Mouse (Mus musculus) lung, postnatal 36 days (tissue): ENCODE data around the gene Hcn2.
"Not testable (repeated sequence)": the region's sequence is repeated elsewhere in the genome, so short reads cannot be mapped to it uniquely, and the experiment has no call there.

Source experiments
- DNase-seq: peaks from one replicate; pipeline ENCODE4 v3.0.0; 2022; ENCODE audit warnings: mixed read lengths

The Hcn2 gene

GRCm38 (mm10) chr10:79745898-79746773 is 29.7 kb downstream of the Hcn2 start, which contains the start of gene Polrmt:
Polrmt (minus strand) TSS chr10:79746581.
- peak; percentile 99 for DNase-seq

DNA sequence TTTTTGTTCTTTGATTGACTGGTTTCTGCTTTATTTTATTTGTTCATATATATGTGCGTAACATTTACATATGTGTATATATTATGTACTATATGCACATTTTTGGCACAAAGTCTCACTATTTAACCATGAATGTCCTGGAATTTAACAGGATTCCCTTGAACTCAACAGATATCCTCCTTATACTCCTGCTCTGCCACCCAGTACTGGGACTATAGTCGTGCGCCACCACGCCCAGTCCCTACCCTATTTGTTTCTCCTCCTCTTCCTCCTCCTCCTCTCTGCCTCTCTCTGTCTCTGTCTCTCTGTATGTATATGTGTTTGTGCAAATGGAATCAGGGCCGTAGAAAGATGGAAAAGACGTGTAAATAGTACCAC is 30.3 kb downstream of the Hcn2 start:
- DNase-seq, result no peak

- no peak for DNase-seq
Measured at GRCm38 (mm10) chr10:79748496-79748895, 32.1 kb downstream of the Hcn2 start.

- peak; percentile 81 for DNase-seq
Measured at GRCm38 (mm10) chr10:79754856-79755516, 38.6 kb downstream of the Hcn2 start, which contains the start of gene Fgf22. Fgf22 (plus strand) TSS chr10:79755076.

GRCm38 (mm10) chr10:79755854-79756253 is 39.4 kb downstream of the Hcn2 start:
- DNase-seq, result no peak

- DNase-seq, result no peak
Measured at GRCm38 (mm10) chr10:79756660-79757059, 40.2 kb downstream of the Hcn2 start.

GRCm38 (mm10) chr10:79759675-79760074 is 43.2 kb downstream of the Hcn2 start:
- DNase-seq, result not testable (repeated sequence)

- no peak for DNase-seq
Measured at GRCm38 (mm10) chr10:79760603-79761143, 44.2 kb downstream of the Hcn2 start.

DNA sequence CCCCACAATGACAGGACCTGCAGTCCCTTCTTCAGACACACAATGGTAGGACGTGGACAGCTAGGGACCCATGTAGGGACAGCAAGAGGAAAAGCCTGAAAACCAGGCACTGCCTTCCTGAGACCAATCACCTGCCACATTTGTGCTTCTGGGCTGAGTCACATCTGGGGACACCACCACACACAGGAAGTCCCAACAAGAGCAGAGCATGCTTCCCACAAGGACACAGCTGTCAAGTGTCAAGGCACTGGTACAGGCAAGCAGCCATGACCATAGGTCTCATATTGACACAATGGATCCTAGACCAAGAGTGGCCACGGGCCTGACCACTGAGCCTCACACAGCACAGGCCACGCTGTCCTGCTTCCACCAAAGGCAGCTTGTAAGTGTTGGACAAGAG is 46.4 kb downstream of the Hcn2 start:
- DNase-seq, result no peak

DNA sequence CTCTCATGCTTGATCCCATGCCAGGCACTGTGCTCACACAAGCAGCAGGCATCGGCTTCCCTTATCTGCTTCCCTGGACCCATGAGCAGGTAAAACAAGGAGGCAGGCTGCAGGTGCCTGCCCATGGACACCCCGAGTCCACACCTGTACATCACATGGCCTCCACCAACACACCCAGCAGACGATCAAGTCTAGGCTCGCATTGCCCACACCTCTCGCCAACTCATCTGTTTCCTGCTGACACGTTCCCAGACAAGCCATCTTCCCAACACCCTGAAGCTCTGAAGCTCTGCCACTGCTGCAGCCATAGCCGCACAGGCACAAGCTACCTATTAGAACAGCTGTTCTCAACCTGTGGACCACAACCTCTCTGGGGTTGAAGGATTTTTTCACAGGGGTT is 47.8 kb downstream of the Hcn2 start:
- DNase-seq, result no peak

- no peak for DNase-seq
Measured at GRCm38 (mm10) chr10:79765228-79765745, 48.9 kb downstream of the Hcn2 start.

DNA sequence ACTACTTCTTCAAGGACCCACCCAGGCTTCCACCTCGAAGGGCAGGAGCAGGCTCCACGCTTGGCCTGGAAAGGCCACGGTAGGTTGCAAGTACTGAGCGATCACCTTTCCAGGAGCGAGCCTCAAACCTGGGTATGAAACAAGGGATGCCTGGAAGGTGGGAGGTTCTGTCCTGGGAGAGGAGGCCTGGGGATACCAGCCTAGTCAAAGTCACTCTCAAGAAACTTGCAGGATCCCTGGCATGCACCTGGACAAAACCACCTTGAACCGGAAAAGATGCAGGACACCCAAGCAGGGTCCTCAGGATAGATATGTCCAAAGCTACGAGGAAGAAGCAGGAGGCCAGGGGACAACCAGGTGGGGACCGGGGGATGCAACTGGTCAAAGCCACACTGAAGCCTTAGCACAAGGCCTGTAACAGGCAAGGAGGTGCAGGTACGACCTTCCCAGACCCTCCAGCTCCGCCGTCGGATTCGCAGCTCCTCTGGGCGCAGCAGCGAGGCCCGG is 49.6 kb downstream of the Hcn2 start:
- DNase-seq, result no peak

DNA sequence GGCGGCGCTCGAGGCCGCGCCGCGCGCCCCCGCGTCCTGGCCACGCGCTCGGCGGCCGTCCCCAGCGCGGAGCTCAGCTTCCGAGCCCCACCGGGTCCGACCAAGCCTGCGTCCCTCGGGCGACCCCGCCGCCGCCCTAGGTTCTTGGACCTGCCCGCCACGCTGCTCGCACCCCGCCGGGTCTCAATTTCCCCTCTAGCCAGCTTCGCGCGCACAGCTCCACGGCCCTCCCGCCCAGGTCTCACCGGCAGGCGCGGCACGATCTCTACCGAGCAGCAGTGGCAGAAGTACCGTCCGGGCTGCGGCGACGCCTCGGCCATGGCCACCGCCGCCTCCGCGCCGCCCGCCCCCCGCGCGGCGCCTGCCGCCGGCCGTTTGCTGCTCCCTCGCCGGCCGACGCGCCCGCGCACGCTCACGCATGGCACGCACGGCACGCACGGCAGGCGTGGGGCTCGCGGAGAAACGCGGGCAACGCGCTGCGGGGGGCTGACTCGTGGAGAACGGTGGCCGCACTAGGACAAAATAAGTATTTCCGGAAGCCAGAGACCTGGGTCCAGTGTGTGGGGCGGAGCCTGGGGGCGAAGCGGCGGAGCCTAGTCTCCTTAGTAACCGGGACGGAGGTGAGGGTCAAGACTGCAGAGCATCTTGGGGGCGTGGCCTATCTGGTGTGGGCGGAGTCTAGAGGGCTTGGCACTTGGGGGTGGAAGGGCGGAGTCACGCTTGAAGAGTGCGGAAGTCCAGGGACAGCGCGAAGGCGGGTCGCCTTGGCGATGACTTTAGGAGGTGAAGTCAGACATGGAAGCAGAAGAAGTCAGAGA is 50.3 kb downstream of the Hcn2 start, which contains the start of gene Rnf126:
Rnf126 (minus strand) TSS at position 445 of the 818 bp plus-strand sequence.
- peak; percentile 99 for DNase-seq

DNA sequence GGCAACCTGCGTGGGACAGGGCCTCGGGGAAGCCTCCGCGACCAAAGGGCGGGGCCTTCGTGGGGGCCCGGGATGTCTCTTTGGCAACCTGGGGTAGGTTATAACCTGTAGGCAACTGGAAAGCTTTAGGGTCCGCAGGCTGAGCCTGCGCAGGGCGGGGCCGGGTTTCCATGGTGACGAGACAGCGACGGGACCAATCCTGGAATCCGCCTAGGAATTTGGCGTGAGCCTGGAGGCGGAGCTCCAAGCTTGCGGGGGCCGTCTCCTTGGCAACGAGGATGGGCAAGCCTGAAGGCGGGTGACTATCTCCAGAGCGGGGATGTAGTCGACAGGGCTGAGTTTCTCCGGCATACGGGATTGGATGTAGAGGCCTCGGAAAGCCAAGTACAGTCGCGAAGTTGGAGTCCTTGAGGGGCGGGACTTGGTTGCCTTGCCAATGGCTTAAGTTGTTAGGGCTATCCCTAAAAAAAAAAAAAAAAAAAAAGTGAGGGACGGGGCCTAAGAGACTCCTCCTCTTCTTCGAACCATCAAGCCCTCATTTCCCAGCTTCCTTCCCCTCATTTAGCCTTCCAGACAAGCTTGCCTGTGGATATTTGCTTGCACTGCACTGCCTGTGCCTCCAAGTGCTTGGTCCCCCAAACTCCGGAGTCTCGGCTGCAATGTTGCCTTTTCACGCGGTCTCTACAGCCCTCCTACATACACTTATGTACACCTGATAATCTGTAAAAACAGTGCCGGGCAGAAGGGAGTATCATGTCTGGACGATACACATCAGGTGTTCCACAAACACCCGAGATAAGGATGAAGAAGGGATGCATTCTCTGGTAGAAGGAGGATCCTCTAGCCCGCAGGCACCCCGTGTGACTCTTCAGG is 51.2 kb downstream of the Hcn2 start:
- peak; percentile 94 for DNase-seq

- peak; percentile 88 for DNase-seq
Measured at GRCm38 (mm10) chr10:79768400-79768799, 52.0 kb downstream of the Hcn2 start.

GRCm38 (mm10) chr10:79769329-79769728 is 52.9 kb downstream of the Hcn2 start:
- no peak for DNase-seq

DNA sequence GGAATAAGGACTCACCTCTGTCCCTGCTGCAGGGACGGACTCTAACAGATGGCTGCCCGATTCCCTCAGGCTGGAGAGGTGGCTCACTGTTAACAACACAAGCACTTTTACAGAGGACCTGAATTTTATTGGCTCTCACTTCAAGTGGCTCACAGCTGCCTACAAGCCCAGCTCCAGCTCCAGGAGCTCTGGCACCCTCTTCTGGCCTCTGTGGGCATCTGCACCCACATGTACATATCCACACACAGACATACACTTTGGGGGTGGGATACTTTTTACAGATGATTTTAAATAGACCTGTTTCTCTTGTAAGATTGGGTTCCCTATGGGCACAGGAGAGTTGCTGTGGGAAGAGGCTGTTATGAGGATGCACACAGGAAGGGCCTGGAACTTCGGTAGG is 55.9 kb downstream of the Hcn2 start:
- DNase-seq, result no peak

DNA sequence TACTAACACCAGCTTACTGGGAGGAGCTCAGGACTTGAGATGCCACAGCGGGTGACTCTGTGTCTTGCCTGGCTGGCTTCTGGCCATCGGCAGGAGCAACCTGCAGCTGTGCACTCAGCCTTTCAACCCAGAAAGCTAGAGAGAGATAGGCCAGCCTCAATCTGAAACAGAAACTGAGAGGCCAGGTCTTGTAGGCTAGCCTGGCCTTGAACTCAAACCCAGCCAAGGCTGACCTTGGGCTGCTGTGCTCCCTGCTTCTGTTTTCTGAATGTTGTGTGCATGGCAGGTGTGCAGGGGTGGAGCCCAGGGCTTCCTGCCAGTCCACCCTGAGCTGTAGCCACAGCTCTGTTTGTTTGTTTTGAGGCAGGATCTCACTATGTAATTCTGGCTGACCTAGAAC is 56.8 kb downstream of the Hcn2 start:
- DNase-seq, result no peak

DNA sequence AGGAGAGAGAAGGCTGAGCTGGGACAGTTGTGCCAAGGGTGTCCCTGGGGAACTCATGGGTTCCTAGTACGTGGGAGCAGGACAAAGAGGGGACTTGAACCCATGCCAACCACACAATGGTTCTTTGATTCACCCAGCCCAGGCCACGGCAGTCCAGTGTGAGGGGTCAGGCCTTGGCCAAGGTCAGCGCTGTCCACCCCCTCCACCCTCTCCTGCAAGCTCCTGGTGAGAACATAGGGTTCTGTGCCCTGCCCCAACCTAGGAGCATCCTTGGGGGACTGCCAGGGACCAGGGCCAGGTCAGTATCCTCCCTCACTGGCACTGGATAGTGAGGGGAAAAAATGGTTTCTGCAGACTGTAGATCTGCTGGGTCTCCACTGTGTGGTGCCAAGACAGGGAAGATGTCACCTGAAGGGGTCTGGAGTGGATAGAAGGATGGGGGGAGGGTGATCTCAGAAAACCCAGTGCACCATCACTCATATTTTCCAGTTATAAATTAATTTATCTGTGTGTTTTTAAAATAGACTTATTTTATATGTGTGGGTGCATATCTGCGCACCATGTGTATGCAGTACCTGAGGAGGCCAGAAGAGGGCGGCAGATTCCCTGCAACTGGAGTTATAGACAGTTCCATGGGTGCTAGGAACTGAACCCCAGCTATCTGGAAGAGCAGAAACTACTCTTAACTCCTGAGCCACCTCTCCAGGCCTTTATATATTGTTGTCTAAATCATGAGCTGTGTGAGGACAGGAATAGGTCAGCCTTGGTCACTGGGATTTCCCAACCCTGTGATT is 58.2 kb downstream of the Hcn2 start:
- no peak for DNase-seq

DNA sequence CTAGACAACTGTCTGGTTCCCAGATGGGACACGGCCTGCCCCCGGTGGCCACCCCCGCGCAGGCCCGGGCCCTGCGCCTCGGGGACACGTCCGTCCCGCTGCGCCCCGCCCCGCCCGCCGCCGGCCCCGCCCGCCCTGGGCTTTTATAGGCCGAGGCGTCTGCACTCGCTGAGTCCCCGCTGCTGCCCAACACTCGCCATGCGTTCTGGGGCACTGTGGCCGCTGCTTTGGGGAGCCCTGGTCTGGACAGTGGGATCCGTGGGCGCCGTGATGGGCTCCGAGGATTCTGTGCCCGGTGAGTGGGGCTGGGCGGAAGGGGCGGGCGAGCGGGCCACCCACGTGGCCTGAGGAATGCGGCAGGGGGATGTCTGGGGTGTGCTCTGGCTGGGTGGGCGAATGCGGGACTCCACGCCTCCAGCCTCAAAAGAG is 60.7 kb downstream of the Hcn2 start, which contains the start of gene Fstl3:
Fstl3 (plus strand) TSS at position 170 of the 429 bp plus-strand sequence.
- DNase-seq, result peak; percentile 49
